Mouse (Mus musculus): ENCODE measurements around the gene Pou3f1.

The Pou3f1 gene

DNA sequence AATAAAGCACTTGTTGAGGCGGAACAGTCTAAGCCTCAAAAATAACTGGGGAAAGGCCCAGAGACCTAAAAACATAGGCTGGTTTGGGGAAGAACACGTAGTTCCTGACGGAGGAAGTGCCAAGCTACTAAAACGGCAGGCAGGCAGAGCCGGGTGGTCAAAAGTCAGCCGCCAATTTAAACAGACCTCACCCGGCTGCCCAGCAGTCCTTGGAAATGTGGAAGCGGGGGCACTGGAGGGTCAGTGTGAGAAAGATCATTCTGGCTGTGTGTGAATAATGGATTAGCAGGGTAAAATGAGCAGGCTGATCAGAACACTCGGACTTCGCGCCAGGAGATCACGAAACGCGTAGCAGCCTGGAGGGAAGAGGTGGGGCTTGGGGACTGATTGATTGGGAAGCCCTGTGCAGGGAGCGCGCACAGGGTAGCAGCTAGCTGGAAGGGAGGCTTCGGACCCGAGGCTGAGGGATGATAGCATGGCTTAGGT is 53.4 kb downstream of the Pou3f1 start:
- no peak for ATAC-seq (ENCODE audit: low TSS enrichment)
